Mouse (Mus musculus) spleen, adult 2 months (tissue): Measurements from ENCODE around the gene Hmgcs1. TPM values are rescaled to one million over a fixed set of nuclear protein-coding genes. Genes with fewer than 3 reads are reported as not detected.

Source experiments
- DNase-seq, 2 experiments: peaks; one replicate each; pipeline versions ENCODE4 v3.0.0 to v3.0.0-alpha.2; 2012 to 2021; ENCODE audit warnings: low spot score in 2 of 2, low read depth in 1 of 2
- H3K27ac ChIP-seq: fragments of 200-500 bp; 2 replicates; pipeline ENCODE4 v1.5.1; 2012; ENCODE audit warnings: low read length, inconsistent platforms; ENCODE audit not compliant: insufficient read depth
- H3K27me3 ChIP-seq: fragments of 200-500 bp; 2 replicates; pipeline ENCODE4 v1.6.1; 2012; ENCODE audit warnings: mild to moderate bottlenecking, moderate library complexity, low read length, inconsistent platforms; ENCODE audit not compliant: control insufficient read depth, insufficient read depth
- H3K36me3 ChIP-seq: fragments of 200-500 bp; 2 replicates; pipeline ENCODE4 v1.6.1; 2012; ENCODE audit warnings: mild to moderate bottlenecking, low read length, inconsistent platforms; ENCODE audit not compliant: control insufficient read depth, insufficient read depth
- H3K4me1 ChIP-seq: fragments of 200-500 bp; 2 replicates; pipeline ENCODE4 v1.6.1; 2011; ENCODE audit warnings: inconsistent platforms; ENCODE audit not compliant: control insufficient read depth, insufficient read depth, insufficient read length
- H3K4me3 ChIP-seq: fragments of 200-500 bp; 2 replicates; pipeline ENCODE4 v1.5.1; 2011; ENCODE audit warnings: mild to moderate bottlenecking, inconsistent platforms; ENCODE audit not compliant: insufficient read depth, insufficient read length; ENCODE audit errors: extremely low read depth
- CTCF ChIP-seq: fragments of 200-500 bp; IDR thresholded peaks from 2 replicates; pipeline ENCODE4 v1.5.1; 2011; ENCODE audit warnings: mild to moderate bottlenecking, inconsistent platforms; ENCODE audit not compliant: insufficient read depth, insufficient read length, insufficient replicate concordance; ENCODE audit errors: extremely low read depth
- POLR2A ChIP-seq: fragments of 200-500 bp; IDR thresholded peaks from 2 replicates; pipeline ENCODE4 v1.6.1; 2011; ENCODE audit warnings: low read depth, low read length, inconsistent platforms
- WGBS: fragments of 180-500 bp; shearing (Covaris S2); methylation state at CpG from one replicate; pipeline ENCODE4 v1.1.7; 2018; 5-methylcytosine and 5-hydroxymethylcytosine counted together
- polyA plus RNA-seq: library from polyadenylated mRNA; depleted of rRNA; stranded (reverse); fragments of >200 nt; gene quantifications from 2 replicates; pipeline ENCODE4 v1.2.3, GENCODE M21; 2012; rRNA removed

Hmgcs1 gene
- polyA plus RNA-seq, 1 experiment = 7.1 TPM

DNA sequence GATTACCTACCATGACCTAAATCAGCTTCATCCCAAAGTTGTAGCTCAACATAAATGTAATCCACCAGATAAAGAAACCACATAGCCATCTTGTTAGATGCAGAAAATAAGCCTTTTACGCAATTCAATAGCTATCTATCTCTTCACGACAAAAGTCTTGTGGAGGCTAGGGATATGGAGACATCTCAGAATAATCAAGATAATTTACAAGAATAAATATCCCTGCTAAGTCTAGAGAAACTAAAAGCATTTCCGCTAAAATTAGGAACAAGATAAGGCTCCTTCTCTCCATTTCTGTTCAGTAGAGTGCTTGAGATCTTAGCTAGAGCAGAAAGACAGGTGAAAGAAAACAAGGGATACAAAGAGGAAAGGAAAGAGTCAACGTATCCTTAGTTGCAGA is 56.8 kb downstream of the Hmgcs1 start:
- no peak for TF ChIP-seq CTCF
- TF ChIP-seq POLR2A = no peak
- Histone ChIP-seq H3K4me1 (no peaks in the 10 kb centered on the region), H3K27me3 (no peaks in the 10 kb centered on the region), H3K36me3 (no peaks in the 10 kb centered on the region), H3K27ac (no peak overlapping the region), H3K4me3 (no peak overlapping the region)
- no peak for DNase-seq
- 87% methylated on average over 4 of the region's 4 CpGs for WGBS

DNA sequence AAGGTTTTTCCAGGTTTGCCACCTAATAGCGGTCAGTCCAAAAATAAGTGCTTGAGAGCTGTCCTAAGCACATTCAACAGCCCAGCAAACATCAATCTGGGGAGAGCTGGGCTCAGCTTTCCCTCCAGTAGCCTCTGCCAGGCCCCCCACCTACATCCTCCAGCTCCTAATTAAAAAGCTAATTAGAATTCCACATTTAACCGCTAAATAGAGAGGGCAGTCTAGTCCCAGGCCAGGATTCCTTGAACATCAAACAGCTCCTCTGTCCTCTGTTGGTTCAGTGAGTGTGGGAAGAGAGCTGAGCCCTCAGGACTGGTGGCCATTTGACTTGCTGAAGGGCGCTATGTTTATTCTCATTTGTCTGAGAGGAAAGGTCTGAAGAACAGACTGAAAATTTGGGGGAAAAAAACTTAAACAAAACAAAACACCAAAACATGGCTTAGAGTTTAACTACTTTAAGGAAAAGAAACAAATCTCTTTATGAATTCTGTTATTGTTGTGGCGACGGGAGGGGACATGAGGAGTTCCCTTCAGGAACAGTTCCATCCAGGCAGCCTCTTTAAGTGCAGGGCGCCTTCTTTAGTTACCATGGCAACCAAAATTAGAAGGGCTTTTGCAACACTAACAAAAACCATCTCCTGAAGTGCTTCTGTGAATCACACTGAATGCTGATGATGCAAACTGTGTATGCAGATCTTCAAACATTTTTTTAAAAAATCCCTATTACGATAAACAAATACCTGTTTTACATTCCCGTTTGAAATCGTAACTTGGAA is 63.9 kb downstream of the Hmgcs1 start:
- H3K27ac ChIP-seq = no peak overlapping the region
- DNase-seq = no peak
- no peaks in the 10 kb centered on the region for H3K27me3 ChIP-seq
- peaks cover 7% of the 10 kb centered on the region; the same call in 1 of the 2 replicates for H3K4me1 ChIP-seq
- WGBS = 81% methylated on average over 9 of the region's 9 CpGs
- TF ChIP-seq POLR2A (no peak), CTCF (no peak)
- H3K4me3 ChIP-seq = no peak overlapping the region
- H3K36me3 ChIP-seq = no peaks in the 10 kb centered on the region

DNA sequence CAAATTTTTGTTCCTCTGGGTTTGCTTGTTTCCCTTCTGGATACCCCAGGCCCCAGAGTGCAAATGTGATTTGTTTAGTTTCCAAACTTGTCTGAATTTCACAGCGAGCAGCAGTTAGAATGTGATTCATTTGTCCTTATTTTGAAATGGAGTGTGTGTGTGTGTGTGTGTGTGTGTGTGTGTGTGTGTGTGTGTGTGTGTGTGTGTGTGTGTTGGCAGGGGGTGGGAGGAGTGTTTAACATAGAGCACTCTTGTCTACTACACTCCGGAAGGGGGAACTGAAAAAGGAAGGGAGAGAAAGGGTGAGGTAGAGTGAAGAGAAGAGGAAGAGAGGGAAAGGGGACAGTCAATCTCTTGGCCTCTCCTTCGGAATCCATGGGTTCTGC is 64.4 kb downstream of the Hmgcs1 start:
- no peak for TF ChIP-seq POLR2A
- TF ChIP-seq CTCF = no peak
- no peaks in the 10 kb centered on the region for H3K27me3 ChIP-seq
- 15% methylated on average over 3 of the region's 3 CpGs for WGBS
- H3K4me3 ChIP-seq = no peak overlapping the region
- no peak for DNase-seq
- no peaks in the 10 kb centered on the region for H3K36me3 ChIP-seq
- H3K4me1 ChIP-seq = peaks cover 7% of the 10 kb centered on the region; the same call in 1 of the 2 replicates
- no peak overlapping the region for H3K27ac ChIP-seq

DNA sequence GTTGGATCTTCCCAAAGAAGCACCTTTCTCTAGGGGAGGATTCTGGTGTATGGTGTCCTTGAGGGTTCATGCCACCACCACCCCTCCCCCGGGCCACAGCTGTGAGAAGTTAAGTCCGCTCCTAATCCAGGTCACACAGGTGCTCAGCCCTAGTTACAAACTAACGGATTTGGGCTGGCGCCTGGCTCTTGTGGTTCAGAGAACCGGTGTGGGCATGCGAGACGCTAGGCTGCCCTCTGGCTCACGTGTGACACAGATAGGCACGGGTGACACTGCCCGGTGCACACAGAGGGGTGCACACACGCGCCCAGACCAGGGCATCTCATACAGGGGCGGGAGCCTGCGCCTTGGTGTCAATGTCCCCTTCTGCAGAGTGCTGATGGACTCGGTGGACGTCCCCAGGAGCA is 65.0 kb downstream of the Hmgcs1 start:
- DNase-seq = no peak
- Histone ChIP-seq H3K27ac (no peak overlapping the region), H3K4me1 (peaks cover 7% of the 10 kb centered on the region; the same call in 1 of the 2 replicates), H3K4me3 (peak overlapping the region; percentile 49; the same call in 1 of the 2 replicates), H3K36me3 (no peaks in the 10 kb centered on the region), H3K27me3 (no peaks in the 10 kb centered on the region)
- WGBS = 2% methylated on average over 16 of the region's 16 CpGs
- TF ChIP-seq CTCF = no peak
- TF ChIP-seq POLR2A = no peak

DNA sequence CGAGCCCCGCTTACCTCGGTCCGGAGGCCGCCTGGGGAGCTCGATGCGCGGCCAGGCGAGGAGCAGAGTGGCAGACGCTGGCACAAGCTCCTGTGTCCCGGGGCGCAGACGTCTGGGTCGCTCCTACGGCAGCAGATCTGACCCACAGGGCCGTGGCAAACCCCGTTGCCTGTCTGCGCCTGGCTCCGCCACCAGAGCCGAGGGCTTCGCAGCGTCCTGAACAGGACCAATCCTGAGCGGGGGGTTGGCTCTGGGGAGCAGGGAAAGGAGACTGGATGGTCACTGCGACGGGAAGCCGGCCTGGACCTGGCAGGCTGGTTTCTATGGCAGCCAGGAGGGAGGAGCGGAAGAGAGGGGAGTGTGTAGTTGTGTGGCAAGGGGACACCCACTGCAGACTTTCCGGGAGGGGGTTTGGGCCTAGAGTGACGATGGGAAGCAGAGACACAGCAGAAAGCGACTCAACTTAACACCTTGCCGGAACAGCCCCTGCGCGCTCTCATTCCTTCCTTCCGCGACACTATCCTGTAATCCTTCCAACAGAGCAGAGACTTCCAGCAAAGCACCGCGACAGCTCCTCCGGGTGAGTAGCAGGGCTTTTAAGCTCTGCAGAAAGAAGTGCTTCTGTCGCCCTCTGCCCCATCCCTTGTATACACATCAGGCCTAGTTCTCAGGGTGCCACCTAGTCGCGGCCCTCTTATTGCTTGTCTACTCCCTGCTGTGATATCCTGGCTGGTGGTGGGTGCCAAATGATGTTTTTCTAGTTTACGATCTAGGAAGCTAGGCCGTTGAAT is 65.7 kb downstream of the Hmgcs1 start, which contains the start of gene Nim1k:
Nim1k (minus strand) TSS at position 202 of the 791 bp plus-strand sequence.
- H3K4me3 ChIP-seq = peak within 1 kb of the TSS; percentile 49
- 3% methylated on average over 43 of the region's 43 CpGs for WGBS
- no peaks in the 10 kb centered on the region for H3K27me3 ChIP-seq
- TF ChIP-seq CTCF (no peak), POLR2A (no peak)
- no peak within 1 kb of the TSS for H3K27ac ChIP-seq
- peak in 1 of 2 experiments; percentile 20 for DNase-seq
- H3K4me1 ChIP-seq = peaks cover 7% of the 10 kb centered on the region; the same call in 1 of the 2 replicates
- H3K36me3 ChIP-seq = no peaks in the 10 kb centered on the region

DNA sequence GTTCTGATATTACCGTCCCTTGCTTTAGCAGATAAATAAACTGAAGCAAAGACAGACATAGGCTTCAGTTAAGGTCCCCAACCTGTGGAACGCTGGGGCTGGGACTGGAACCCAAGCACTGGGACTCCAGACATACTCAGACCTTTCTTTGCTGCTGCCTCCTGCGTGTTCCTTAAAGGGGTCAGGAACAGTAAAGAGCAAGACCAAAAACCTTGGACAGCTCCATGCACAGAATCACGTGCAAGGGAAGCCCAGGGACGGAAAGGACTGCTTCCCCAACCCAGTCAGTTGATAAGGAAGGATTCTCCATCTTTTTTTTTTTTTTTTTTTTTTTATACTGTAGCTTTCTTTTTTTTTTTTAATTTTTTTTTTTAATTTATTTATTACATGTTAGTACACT is 66.7 kb downstream of the Hmgcs1 start:
- peaks cover 7% of the 10 kb centered on the region; the same call in 1 of the 2 replicates for H3K4me1 ChIP-seq
- no peaks in the 10 kb centered on the region for H3K27me3 ChIP-seq
- TF ChIP-seq POLR2A = no peak
- TF ChIP-seq CTCF = no peak
- H3K4me3 ChIP-seq = no peak overlapping the region
- no peak for DNase-seq
- no peak overlapping the region for H3K27ac ChIP-seq
- H3K36me3 ChIP-seq = peaks cover 1% of the 10 kb centered on the region
- WGBS = 76% methylated on average over 5 of the region's 5 CpGs

Other genes starting within 250 kb of the Hmgcs1 start
- 22.2 and 24.7 TPM in 2 replicates for gene 4833420G17Rik, start 227.6 kb upstream of the Hmgcs1 start, polyA plus RNA-seq
- gene Tmem267, start 202.3 kb upstream of the Hmgcs1 start, polyA plus RNA-seq = 2.4 and 3.4 TPM in 2 replicates
- gene 3110070M22Rik, start 202.0 kb upstream of the Hmgcs1 start, polyA plus RNA-seq = 1.5 and 1.7 TPM in 2 replicates
- not detected in 2 replicates for gene Ccl28, start 66.6 kb upstream of the Hmgcs1 start, polyA plus RNA-seq
- 0.06 and 0.11 TPM in 2 replicates for gene Nim1k, start 65.5 kb downstream of the Hmgcs1 start, polyA plus RNA-seq
- 6.1 and 8.2 TPM in 2 replicates for gene Zfp131, start 100.5 kb downstream of the Hmgcs1 start, polyA plus RNA-seq
- not detected in 2 replicates for gene AF067063, start 139.8 kb downstream of the Hmgcs1 start, polyA plus RNA-seq
- gene D13Ertd608e, start 145.6 kb downstream of the Hmgcs1 start, polyA plus RNA-seq = 0.21 and 1.0 TPM in 2 replicates
- not detected in 2 replicates for gene Tcstv1, start 204.4 kb downstream of the Hmgcs1 start, polyA plus RNA-seq
- gene Gm21761, start 238.9 kb downstream of the Hmgcs1 start, polyA plus RNA-seq = not detected in 2 replicates